Mouse (Mus musculus) urinary bladder, postnatal 25 days (tissue): Measurements from ENCODE around the gene Polr3c.
A peak's percentile ranks its signal among the peaks of the same experiment; 100 is the strongest.
"Not testable (repeated sequence)": the region's sequence is repeated elsewhere in the genome, so short reads cannot be mapped to it uniquely, and the experiment has no call there.

ENCODE experiments used
- DNase-seq: peaks from one replicate; pipeline ENCODE4 v3.0.0; 2022; ENCODE audit warnings: low spot score

The Polr3c gene

GRCm38 (mm10) chr3:96727343-96727827 lies at the start of gene Polr3c, which contains the start of gene Rnf115:
TSS of gene Polr3c (minus strand) at chr3:96727628.
TSS of gene Rnf115 (plus strand) at chr3:96727664.
- DNase-seq, result peak; percentile 91

GRCm38 (mm10) chr3:96777120-96777519 lies 49.7 kb upstream of the Polr3c start:
- no peak for DNase-seq

- no peak for DNase-seq
Observed at GRCm38 (mm10) chr3:96772949-96773348, 45.5 kb upstream of the Polr3c start.

- DNase-seq, result no peak
Observed at GRCm38 (mm10) chr3:96769971-96770370, 42.5 kb upstream of the Polr3c start.

GRCm38 (mm10) chr3:96764528-96764927 lies 37.1 kb upstream of the Polr3c start:
- DNase-seq, result no peak

GRCm38 (mm10) chr3:96759695-96760094 lies 32.3 kb upstream of the Polr3c start:
- no peak for DNase-seq

GRCm38 (mm10) chr3:96757691-96758090 lies 30.3 kb upstream of the Polr3c start:
- no peak for DNase-seq

- DNase-seq, result no peak
Observed at GRCm38 (mm10) chr3:96755935-96756334, 28.5 kb upstream of the Polr3c start.

- no peak for DNase-seq
Observed at GRCm38 (mm10) chr3:96746829-96747228, 19.4 kb upstream of the Polr3c start.

- no peak for DNase-seq
Observed at GRCm38 (mm10) chr3:96744348-96744747, 16.9 kb upstream of the Polr3c start.

GRCm38 (mm10) chr3:96740279-96740678 lies 12.9 kb upstream of the Polr3c start:
- DNase-seq, result not testable (repeated sequence)

GRCm38 (mm10) chr3:96737995-96738394 lies 10.6 kb upstream of the Polr3c start:
- no peak for DNase-seq

GRCm38 (mm10) chr3:96737013-96737740 lies 9.7 kb upstream of the Polr3c start:
- no peak for DNase-seq

- DNase-seq, result no peak
Observed at GRCm38 (mm10) chr3:96735200-96735599, 7.8 kb upstream of the Polr3c start.

- no peak for DNase-seq
Observed at GRCm38 (mm10) chr3:96733984-96734383, 6.6 kb upstream of the Polr3c start.

- DNase-seq, result no peak
Observed at GRCm38 (mm10) chr3:96730785-96731184, 3.4 kb upstream of the Polr3c start.

- no peak for DNase-seq
Observed at GRCm38 (mm10) chr3:96729403-96729784, 2.0 kb upstream of the Polr3c start.

GRCm38 (mm10) chr3:96728634-96729402 lies 1.4 kb upstream of the Polr3c start:
- DNase-seq, result no peak

GRCm38 (mm10) chr3:96727828-96728633 lies 603 bp upstream of the Polr3c start:
- no peak for DNase-seq

- no peak for DNase-seq
Observed at GRCm38 (mm10) chr3:96719173-96719572, 8.3 kb downstream of the Polr3c start.

GRCm38 (mm10) chr3:96715854-96716253 lies 11.6 kb downstream of the Polr3c start:
- no peak for DNase-seq

GRCm38 (mm10) chr3:96714286-96714685 lies 13.1 kb downstream of the Polr3c start:
- no peak for DNase-seq
